Mouse (Mus musculus): ENCODE data around the gene Ramp3. TPM values are rescaled to one million over a fixed set of nuclear protein-coding genes. Genes with fewer than 3 reads are reported as not detected.

Ramp3 gene
- not detected in 2 replicates for total RNA-seq (2023)

DNA sequence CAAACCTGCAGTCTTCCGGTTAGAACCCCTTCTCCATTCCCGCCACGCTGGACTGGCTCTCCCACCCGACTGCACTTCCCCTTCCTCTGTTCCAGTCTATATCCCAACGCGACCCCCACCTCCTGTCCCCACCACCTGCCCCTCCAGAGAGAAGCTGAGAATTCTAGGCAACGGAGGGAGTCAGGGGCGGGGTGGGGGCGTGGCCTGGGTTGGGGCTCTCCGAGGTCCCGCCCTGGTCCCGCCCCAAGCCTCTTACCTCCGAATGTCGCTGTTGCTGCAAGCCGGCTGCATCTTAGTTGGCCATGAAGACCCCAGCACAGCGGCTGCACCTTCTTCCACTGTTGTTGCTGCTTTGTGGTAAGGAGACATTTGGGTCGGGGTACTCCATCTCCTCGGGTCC, at the start of gene Ramp3:
Ramp3 (plus strand) TSS at position 251 of the 400 bp plus-strand sequence.

DNA sequence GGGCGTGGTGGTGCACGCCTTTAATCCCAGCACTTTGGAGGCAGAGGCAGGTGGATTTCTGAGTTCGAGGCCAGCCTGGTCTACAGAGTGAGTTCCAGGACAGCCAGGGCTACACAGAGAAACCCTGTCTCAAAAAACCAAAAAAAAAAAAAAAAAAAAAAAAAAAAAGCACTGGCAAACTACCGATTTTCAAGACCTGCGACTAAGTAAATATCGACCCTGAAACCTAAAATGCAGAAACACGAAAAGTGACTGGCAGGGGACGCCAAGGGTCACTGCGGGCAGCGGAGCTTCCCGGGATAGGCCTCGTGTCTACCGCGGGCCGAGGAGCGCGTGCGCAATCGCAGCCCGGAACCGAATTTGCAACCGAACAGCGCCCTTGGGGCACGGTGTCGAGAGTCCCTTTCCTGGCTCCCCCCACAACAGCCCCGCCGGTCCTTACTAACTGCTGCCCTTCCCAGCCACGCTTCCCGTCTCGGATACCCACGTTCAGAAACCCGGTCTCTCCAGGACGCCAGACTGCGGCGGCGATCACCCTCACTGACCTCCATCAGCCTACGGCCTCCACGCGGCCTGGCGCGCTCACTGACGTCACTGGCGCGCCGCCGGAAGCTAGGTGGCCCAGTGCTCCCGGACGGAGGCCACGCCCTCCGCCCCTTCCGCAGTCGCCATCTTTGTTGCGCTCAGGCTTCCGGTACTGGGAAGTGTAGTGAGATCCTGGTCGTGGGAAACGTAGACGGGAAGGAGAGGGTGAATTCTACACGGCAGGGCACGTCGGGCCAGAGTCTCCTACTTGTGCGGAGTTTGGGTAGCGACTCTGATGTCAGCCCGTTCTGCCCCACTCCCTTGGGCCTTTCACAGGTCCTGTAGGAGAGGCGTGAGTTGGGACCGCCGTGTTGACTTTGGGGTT, 32.6 kb upstream of the Ramp3 start, which contains the start of gene Tbrg4:
Tbrg4 (minus strand) TSS at position 590 of the 910 bp plus-strand sequence.

DNA sequence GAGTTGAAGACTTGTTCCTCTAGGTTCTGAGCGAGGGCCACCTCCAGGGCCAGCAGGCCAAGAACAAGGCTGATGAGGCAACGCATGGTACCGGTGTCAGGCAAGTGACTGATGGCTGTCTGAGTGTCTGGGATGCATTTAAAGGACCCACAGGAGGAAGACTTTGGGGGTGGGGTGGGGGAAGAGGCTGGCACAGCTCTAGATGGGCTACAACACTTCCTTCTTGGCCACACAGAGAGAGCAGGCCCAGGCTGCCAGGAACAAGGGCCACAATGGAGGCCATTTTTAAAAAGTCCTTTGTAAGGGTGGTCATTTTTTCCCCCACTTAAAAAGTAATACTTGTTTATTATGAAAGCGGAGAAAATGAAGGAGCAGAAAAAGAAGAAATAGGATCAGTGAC, 19.8 kb upstream of the Ramp3 start, which contains the start of gene Wap:
Wap (minus strand) TSS at position 101 of the 400 bp plus-strand sequence.

Other genes starting within 250 kb of the Ramp3 start
- gene Ppia, start 243.1 kb upstream of the Ramp3 start, total RNA-seq (2023) = 641 TPM in 2 replicates
- 90.5 and 90.8 TPM in 2 replicates for gene H2afv, start 214.1 kb upstream of the Ramp3 start, total RNA-seq (2023)
- gene Purb, start 182.6 kb upstream of the Ramp3 start, total RNA-seq (2023) = 49.4 and 60.3 TPM in 2 replicates
- gene Myo1g, start 137.6 kb upstream of the Ramp3 start, total RNA-seq (2023) = 183 and 225 TPM in 2 replicates
- 107 and 131 TPM in 2 replicates for gene Ccm2, start 111.6 kb upstream of the Ramp3 start, total RNA-seq (2023)
- 0.34 TPM in 1 of 2 replicates, not detected in the other for gene Nacad, start 52.5 kb upstream of the Ramp3 start, total RNA-seq (2023)
- gene Tbrg4, start 32.5 kb upstream of the Ramp3 start, total RNA-seq (2023) = 56.7 and 64.1 TPM in 2 replicates
- gene Wap, start 19.9 kb upstream of the Ramp3 start, total RNA-seq (2023) = not detected in 2 replicates
- gene Gm11983, start 179.1 kb downstream of the Ramp3 start, total RNA-seq (2023) = not detected in 2 replicates